Mouse (Mus musculus) urinary bladder, adult 18-20 months (tissue): Measurements from ENCODE around the gene Gm13287.
A peak's percentile ranks its signal among the peaks of the same experiment; 100 is the strongest.
"Not testable (repeated sequence)": the region's sequence is repeated elsewhere in the genome, so short reads cannot be mapped to it uniquely, and the experiment has no call there.

ENCODE experiments used
- DNase-seq, 2 experiments: peaks; one replicate each; pipeline ENCODE4 v3.0.0; 2022; ENCODE audit warnings: low spot score in 2 of 2, mixed read lengths in 2 of 2

The Gm13287 gene

GRCm38 (mm10) chr4:88802954-88803353, at the start of gene Gm13287:
Gm13287 (plus strand) TSS chr4:88803254.
- not testable (repeated sequence) for DNase-seq

- DNase-seq, result peak; percentile 74 to 91
Measured at GRCm38 (mm10) chr4:88754818-88755340, 48.2 kb upstream of the Gm13287 start, which contains the start of gene Gm13271. Gm13271 (plus strand) TSS chr4:88754868.

GRCm38 (mm10) chr4:88756581-88757513, 46.2 kb upstream of the Gm13287 start:
- DNase-seq, result peak in 1 of 2 experiments; percentile 47

GRCm38 (mm10) chr4:88757628-88758031, 45.4 kb upstream of the Gm13287 start:
- DNase-seq, result peak; percentile 87 to 100

GRCm38 (mm10) chr4:88758751-88759150, 44.3 kb upstream of the Gm13287 start:
- not testable (repeated sequence) for DNase-seq

GRCm38 (mm10) chr4:88759610-88760268, 43.3 kb upstream of the Gm13287 start, which contains the start of gene Gm13283:
Gm13283 (plus strand) TSS chr4:88760119.
- DNase-seq, result not testable (repeated sequence)

- peak; percentile 47 to 69 for DNase-seq
Measured at GRCm38 (mm10) chr4:88760431-88760830, 42.6 kb upstream of the Gm13287 start.

- DNase-seq, result peak; percentile 71 to 75
Measured at GRCm38 (mm10) chr4:88761776-88762175, 41.3 kb upstream of the Gm13287 start.

- not testable (repeated sequence) for DNase-seq
Measured at GRCm38 (mm10) chr4:88762341-88762740, 40.7 kb upstream of the Gm13287 start.

GRCm38 (mm10) chr4:88763384-88764018, 39.6 kb upstream of the Gm13287 start:
- peak in 1 of 2 experiments; percentile 52 for DNase-seq

GRCm38 (mm10) chr4:88773534-88773933, 29.5 kb upstream of the Gm13287 start, which contains the start of gene Gm13290:
Gm13290 (plus strand) TSS chr4:88773834.
- DNase-seq, result not testable (repeated sequence)

GRCm38 (mm10) chr4:88776622-88777021, 26.4 kb upstream of the Gm13287 start, which contains the start of gene Gm13289:
Gm13289 (plus strand) TSS chr4:88776922.
- not testable (repeated sequence) for DNase-seq

GRCm38 (mm10) chr4:88779550-88779949, 23.5 kb upstream of the Gm13287 start, which contains the start of gene Gm13272:
Gm13272 (plus strand) TSS chr4:88779850.
- DNase-seq, result not testable (repeated sequence)

- DNase-seq, result not testable (repeated sequence)
Measured at GRCm38 (mm10) chr4:88780320-88780719, 22.7 kb upstream of the Gm13287 start.

- not testable (repeated sequence) for DNase-seq
Measured at GRCm38 (mm10) chr4:88781831-88782230, 21.2 kb upstream of the Gm13287 start, which contains the start of gene Ifnz. Ifnz (plus strand) TSS chr4:88782131.

- DNase-seq, result not testable (repeated sequence)
Measured at GRCm38 (mm10) chr4:88782335-88782734, 20.7 kb upstream of the Gm13287 start.

GRCm38 (mm10) chr4:88785409-88785808, 17.6 kb upstream of the Gm13287 start, which contains the start of gene Gm13276:
Gm13276 (plus strand) TSS chr4:88785709.
- not testable (repeated sequence) for DNase-seq

GRCm38 (mm10) chr4:88788402-88788801, 14.7 kb upstream of the Gm13287 start, which contains the start of gene Gm13277:
Gm13277 (plus strand) TSS chr4:88788632.
- DNase-seq, result peak in 1 of 2 experiments; percentile 63

GRCm38 (mm10) chr4:88791250-88791649, 11.8 kb upstream of the Gm13287 start, which contains the start of gene Gm13278:
Gm13278 (plus strand) TSS chr4:88791550.
- DNase-seq, result not testable (repeated sequence)

GRCm38 (mm10) chr4:88793936-88794675, 8.9 kb upstream of the Gm13287 start, which contains the start of gene Gm13275:
Gm13275 (plus strand) TSS chr4:88794487.
- DNase-seq, result peak; percentile 75 to 100
